Mouse (Mus musculus): Measurements from ENCODE around the gene Atxn7.

DNA sequence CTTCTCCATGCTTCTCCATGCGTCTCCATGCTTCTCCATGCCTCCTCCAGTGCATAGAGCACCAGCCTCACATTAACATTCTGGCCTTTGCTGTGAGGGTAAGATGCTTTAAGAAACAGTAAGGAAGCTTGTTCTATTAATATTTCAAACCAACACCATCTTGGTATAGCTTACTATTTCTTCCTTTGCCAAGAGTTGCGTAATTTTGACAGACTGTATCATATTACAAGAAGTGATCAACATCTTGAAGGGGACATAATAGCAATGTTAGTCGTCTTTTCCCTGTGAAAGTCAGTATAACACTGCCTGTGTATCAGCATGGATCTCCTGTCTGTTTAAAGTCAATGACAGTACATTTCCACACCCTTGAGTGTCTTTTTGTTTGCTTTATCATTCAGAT lies 29.5 kb downstream of the Atxn7 start:
- TF ChIP-seq CTCF (IDR thresholded peaks at IDR 0.05; ENCODE audit: control insufficient read depth, insufficient read depth, low read length), result no peak
- no peak for TF ChIP-seq POLR2A (IDR thresholded peaks at IDR 0.05; ENCODE audit: borderline replicate concordance, control insufficient read depth, low read depth, low read length)

Data from bone marrow, adult 2 months (tissue).